Mouse (Mus musculus) hindbrain, embryonic 15.5 days (tissue): Measurements from ENCODE around the gene Msrb3. TPM values are rescaled to one million over a fixed set of nuclear protein-coding genes. Genes with fewer than 3 reads are reported as not detected.
"Not testable (repeated sequence)": the region's sequence is repeated elsewhere in the genome, so short reads cannot be mapped to it uniquely, and the experiment has no call there.

Experiments used
- ATAC-seq: fragments of 200-750 bp; cut with Nextera tagmentation; 2 replicates; pipeline ENCODE4 v1.8.0; 2017; ENCODE audit warnings: low read depth, moderate number of reproducible peaks, moderate TSS enrichment; ENCODE audit not compliant: low FRiP score
- H3K27ac ChIP-seq: fragments of 300-500 bp; sonication (generic); replicated peaks from 2 replicates; pipeline ENCODE4 v1.5.1; 2015; ENCODE audit warnings: mild to moderate bottlenecking, inconsistent platforms
- H3K27me3 ChIP-seq: fragments of 300-500 bp; sonication (generic); 2 replicates; pipeline ENCODE4 v1.6.1; 2015; ENCODE audit warnings: control low read depth, inconsistent platforms
- H3K36me3 ChIP-seq: fragments of 300-500 bp; sonication (generic); 2 replicates; pipeline ENCODE4 v1.6.1; 2015; ENCODE audit warnings: control low read depth, inconsistent platforms
- H3K4me1 ChIP-seq: fragments of 300-500 bp; sonication (generic); replicated peaks from 2 replicates; pipeline ENCODE4 v1.6.1; 2015; ENCODE audit warnings: control low read depth, inconsistent platforms
- H3K4me2 ChIP-seq: fragments of 300-500 bp; sonication (generic); 2 replicates; pipeline ENCODE4 v1.6.1; 2015; ENCODE audit warnings: moderate library complexity, mild to moderate bottlenecking, inconsistent platforms
- H3K4me3 ChIP-seq: fragments of 300-500 bp; sonication (generic); 2 replicates; pipeline ENCODE4 v1.5.1; 2015; ENCODE audit warnings: mild to moderate bottlenecking, inconsistent platforms
- H3K9ac ChIP-seq: fragments of 300-500 bp; sonication (generic); 2 replicates; pipeline ENCODE4 v1.6.1; 2015; ENCODE audit warnings: inconsistent platforms
- H3K9me3 ChIP-seq: fragments of 300-500 bp; sonication (generic); 2 replicates; pipeline ENCODE4 v1.6.1; 2016; ENCODE audit warnings: control low read depth, inconsistent platforms
- WGBS: fragments of 180-500 bp; shearing (Covaris S2); methylation state at CpG from one replicate; pipeline ENCODE4 v1.1.7; 2015; 5-methylcytosine and 5-hydroxymethylcytosine counted together
- polyA plus RNA-seq: library from polyadenylated mRNA; unstranded; fragments of >200 nt; fragmentation: Nextera tagmentation; extraction: Ambion mirVana; gene quantifications from 2 replicates; pipeline ENCODE4 v1.2.1, GENCODE M21; 2015

Msrb3 gene
- polyA plus RNA-seq, 1 experiment from 2014 or later, result 1.5 TPM

GRCm38 (mm10) chr10:120759883-120760282 lies 139.0 kb downstream of the Msrb3 start:
- WGBS, result 92% methylated on average over 6 of the region's 6 CpGs
- no peak for ATAC-seq

GRCm38 (mm10) chr10:120752454-120752853 lies 146.4 kb downstream of the Msrb3 start:
- Histone ChIP-seq H3K4me3 (no peak overlapping the region), H3K4me1 (no peaks in the 10 kb centered on the region), H3K4me2 (no peak overlapping the region), H3K27me3 (no peaks in the 10 kb centered on the region), H3K27ac (no peak overlapping the region), H3K36me3 (no peaks in the 10 kb centered on the region), H3K9ac (no peak overlapping the region), H3K9me3 (no peaks in the 10 kb centered on the region)
- ATAC-seq, result no peak
- 95% methylated on average over 5 of the region's 5 CpGs for WGBS

More at GRCm38 (mm10) chr10:120759883-120760282, 139.0 kb downstream of the Msrb3 start:
- H3K4me1 ChIP-seq, result peaks cover 15% of the 10 kb centered on the region
- H3K9ac ChIP-seq, result no peak overlapping the region
- H3K36me3 ChIP-seq, result no peaks in the 10 kb centered on the region
- no peaks in the 10 kb centered on the region for H3K27me3 ChIP-seq
- no peak overlapping the region for H3K4me2 ChIP-seq
- no peak overlapping the region for H3K27ac ChIP-seq
- H3K9me3 ChIP-seq, result no peaks in the 10 kb centered on the region
- H3K4me3 ChIP-seq, result no peak overlapping the region

GRCm38 (mm10) chr10:120751821-120752261 lies 147.1 kb downstream of the Msrb3 start:
- Histone ChIP-seq H3K9me3 (no peaks in the 10 kb centered on the region), H3K27me3 (peaks cover 4% of the 10 kb centered on the region; the same call in 1 of the 2 replicates), H3K36me3 (no peaks in the 10 kb centered on the region), H3K4me1 (no peaks in the 10 kb centered on the region), H3K4me3 (no peak overlapping the region), H3K27ac (peak overlapping the region; percentile 14; the same call in 1 of the 2 replicates), H3K9ac (no peak overlapping the region), H3K4me2 (no peak overlapping the region)
- WGBS, result 67% methylated on average over 11 of the region's 11 CpGs
- no peak for ATAC-seq

GRCm38 (mm10) chr10:120751295-120751722 lies 147.6 kb downstream of the Msrb3 start:
- H3K4me1 ChIP-seq, result no peaks in the 10 kb centered on the region
- H3K4me3 ChIP-seq, result no peak overlapping the region
- peaks cover 7% of the 10 kb centered on the region; the same call in 1 of the 2 replicates for H3K27me3 ChIP-seq
- H3K9ac ChIP-seq, result no peak overlapping the region
- no peak; the same call in 1 of the 2 replicates for ATAC-seq
- 0 out of 2 replicates have a peak overlapping the region, but pooled peaks have one; percentile 7 for H3K4me2 ChIP-seq
- H3K27ac ChIP-seq, result peak overlapping the region; percentile 14; the same call in 1 of the 2 replicates
- 60% methylated on average over 11 of the region's 11 CpGs for WGBS
- H3K36me3 ChIP-seq, result no peaks in the 10 kb centered on the region
- H3K9me3 ChIP-seq, result no peaks in the 10 kb centered on the region

GRCm38 (mm10) chr10:120749556-120749955 lies 149.3 kb downstream of the Msrb3 start:
- H3K27me3 ChIP-seq, result peaks cover 11% of the 10 kb centered on the region; the same call in 1 of the 2 replicates
- H3K4me3 ChIP-seq, H3K9me3 ChIP-seq, H3K27ac ChIP-seq, H3K36me3 ChIP-seq, ATAC-seq, H3K4me2 ChIP-seq, H3K9ac ChIP-seq: not testable (repeated sequence)
- H3K4me1 ChIP-seq, result peaks cover 13% of the 10 kb centered on the region
- WGBS, result 96% methylated on average over 5 of the region's 5 CpGs

- Histone ChIP-seq H3K4me2 (no peak overlapping the region), H3K27ac (no peak overlapping the region), H3K36me3 (no peaks in the 10 kb centered on the region), H3K9me3 (no peaks in the 10 kb centered on the region), H3K4me1 (peaks cover 17% of the 10 kb centered on the region), H3K4me3 (no peak overlapping the region), H3K27me3 (peaks cover 11% of the 10 kb centered on the region; the same call in 1 of the 2 replicates), H3K9ac (no peak overlapping the region)
- WGBS, result 90% methylated on average over 6 of the region's 6 CpGs
- ATAC-seq, result no peak
Observed at GRCm38 (mm10) chr10:120748156-120748555, 150.7 kb downstream of the Msrb3 start.

GRCm38 (mm10) chr10:120745138-120745856 lies 153.6 kb downstream of the Msrb3 start:
- no peaks in the 10 kb centered on the region for H3K36me3 ChIP-seq
- 5% methylated on average over 18 of the region's 18 CpGs for WGBS
- H3K4me3 ChIP-seq, result peak overlapping the region; percentile 43
- peaks cover 18% of the 10 kb centered on the region; the same call in 1 of the 2 replicates for H3K27me3 ChIP-seq
- H3K27ac ChIP-seq, result 0 out of 2 replicates have a peak overlapping the region, but pooled peaks have one; percentile 14
- H3K9me3 ChIP-seq, result no peaks in the 10 kb centered on the region
- ATAC-seq, result peak; percentile 92
- H3K9ac ChIP-seq, result peak overlapping the region; percentile 45
- peaks cover 17% of the 10 kb centered on the region for H3K4me1 ChIP-seq
- H3K4me2 ChIP-seq, result peak overlapping the region; percentile 80

GRCm38 (mm10) chr10:120744441-120745137 lies 154.3 kb downstream of the Msrb3 start:
- ATAC-seq, result peak; percentile 32; the same call in 1 of the 2 replicates
- no peak overlapping the region for H3K27ac ChIP-seq

GRCm38 (mm10) chr10:120736508-120737069 lies 162.3 kb downstream of the Msrb3 start:
- 0 out of 2 replicates have a peak, but pooled peaks cover 7% of the 10 kb centered on the region for H3K27me3 ChIP-seq
- H3K36me3 ChIP-seq, result no peaks in the 10 kb centered on the region
- no peak overlapping the region for H3K27ac ChIP-seq
- H3K4me1 ChIP-seq, result peaks cover 15% of the 10 kb centered on the region
- H3K9ac ChIP-seq, result no peak overlapping the region
- no peak for ATAC-seq
- H3K9me3 ChIP-seq, result no peaks in the 10 kb centered on the region
- peak overlapping the region; percentile 45 for H3K4me2 ChIP-seq
- WGBS, result 11% methylated on average over 14 of the region's 14 CpGs
- H3K4me3 ChIP-seq, result peak overlapping the region; percentile 18; the same call in 1 of the 2 replicates

More at GRCm38 (mm10) chr10:120744441-120745137, 154.3 kb downstream of the Msrb3 start:
- H3K9me3 ChIP-seq, result no peaks in the 10 kb centered on the region
- peak overlapping the region; percentile 43 for H3K4me3 ChIP-seq
- under 1% methylated on average over 15 of the region's 15 CpGs for WGBS
- H3K4me2 ChIP-seq, result peak overlapping the region; percentile 80
- peaks cover 18% of the 10 kb centered on the region; the same call in 1 of the 2 replicates for H3K27me3 ChIP-seq
- H3K36me3 ChIP-seq, result no peaks in the 10 kb centered on the region
- peaks cover 17% of the 10 kb centered on the region for H3K4me1 ChIP-seq
- peak overlapping the region; percentile 45 for H3K9ac ChIP-seq

GRCm38 (mm10) chr10:120735722-120736507 lies 163.0 kb downstream of the Msrb3 start:
- no peak for ATAC-seq
- no peak overlapping the region for H3K27ac ChIP-seq

GRCm38 (mm10) chr10:120734364-120734763 lies 164.5 kb downstream of the Msrb3 start:
- H3K4me2 ChIP-seq, result no peak overlapping the region
- H3K9ac ChIP-seq, result no peak overlapping the region
- 0 out of 2 replicates have a peak, but pooled peaks cover 6% of the 10 kb centered on the region for H3K27me3 ChIP-seq
- 91% methylated on average over 2 of the region's 2 CpGs for WGBS
- H3K4me1 ChIP-seq, result peaks cover 15% of the 10 kb centered on the region
- no peaks in the 10 kb centered on the region for H3K9me3 ChIP-seq
- no peak overlapping the region for H3K4me3 ChIP-seq
- no peak overlapping the region for H3K27ac ChIP-seq
- no peaks in the 10 kb centered on the region for H3K36me3 ChIP-seq
- no peak for ATAC-seq

More at GRCm38 (mm10) chr10:120735722-120736507, 163.0 kb downstream of the Msrb3 start:
- Histone ChIP-seq H3K36me3 (no peaks in the 10 kb centered on the region), H3K9ac (no peak overlapping the region), H3K27me3 (0 out of 2 replicates have a peak, but pooled peaks cover 7% of the 10 kb centered on the region), H3K4me1 (peaks cover 15% of the 10 kb centered on the region), H3K9me3 (no peaks in the 10 kb centered on the region), H3K4me3 (peak overlapping the region; percentile 18), H3K4me2 (peak overlapping the region; percentile 45)
- 8% methylated on average over 25 of the region's 25 CpGs for WGBS
